Mouse (Mus musculus): ENCODE data around the gene Surf4.

- no peak for TF ChIP-seq CTCF (conservative IDR thresholded peaks at IDR 0.05; ENCODE audit: insufficient read depth, insufficient read length, low read depth, low read length)
- TF ChIP-seq POLR2A (IDR thresholded peaks at IDR 0.05; ENCODE audit: low read depth, low read length): no peak
Measured at GRCm38 (mm10) chr2:26870666-26871065, 63.1 kb downstream of the Surf4 start.

All from kidney, adult 2 months (tissue).